Mouse (Mus musculus) limb, embryonic 10.5 days (tissue): ENCODE data around the gene Kdm2b. TPM values are rescaled to one million over a fixed set of nuclear protein-coding genes. Genes with fewer than 3 reads are reported as not detected.

Experiments
- DNase-seq: peaks from one replicate; pipeline ENCODE4 v3.0.0-alpha.2; 2017; ENCODE audit warnings: low spot score
- H3K27ac ChIP-seq: fragments of 300-500 bp; sonication (generic); 2 replicates; pipeline ENCODE4 v1.5.1; 2016; ENCODE audit warnings: mild to moderate bottlenecking
- H3K27me3 ChIP-seq: fragments of 300-500 bp; sonication (generic); 2 replicates; pipeline ENCODE4 v1.6.1; 2016; ENCODE audit warnings: low read depth, mild to moderate bottlenecking; ENCODE audit not compliant: poor library complexity, severe bottlenecking
- H3K36me3 ChIP-seq: fragments of 300-500 bp; sonication (generic); 2 replicates; pipeline ENCODE4 v1.6.1; 2016; ENCODE audit warnings: mild to moderate bottlenecking, moderate library complexity
- H3K4me1 ChIP-seq: fragments of 300-500 bp; sonication (generic); 2 replicates; pipeline ENCODE4 v1.6.1; 2016
- H3K4me3 ChIP-seq: fragments of 300-500 bp; sonication (generic); 2 replicates; pipeline ENCODE4 v1.5.1; 2016; ENCODE audit warnings: mild to moderate bottlenecking, moderate library complexity
- H3K9me3 ChIP-seq: fragments of 300-500 bp; sonication (generic); replicated peaks from 2 replicates; pipeline ENCODE4 v1.6.1; 2016; ENCODE audit warnings: mild to moderate bottlenecking
- WGBS: fragments of 180-500 bp; shearing (Covaris S2); methylation state at CpG from one replicate; pipeline ENCODE4 v1.1.7; 2016; 5-methylcytosine and 5-hydroxymethylcytosine counted together
- polyA plus RNA-seq: library from polyadenylated mRNA; unstranded; fragments of >200 nt; fragmentation: Nextera tagmentation; extraction: Ambion mirVana; gene quantifications from 2 replicates; pipeline ENCODE4 v1.2.1, GENCODE M21; 2016

The Kdm2b gene
- polyA plus RNA-seq, 1 experiment from 2014 or later = 108 TPM

DNA sequence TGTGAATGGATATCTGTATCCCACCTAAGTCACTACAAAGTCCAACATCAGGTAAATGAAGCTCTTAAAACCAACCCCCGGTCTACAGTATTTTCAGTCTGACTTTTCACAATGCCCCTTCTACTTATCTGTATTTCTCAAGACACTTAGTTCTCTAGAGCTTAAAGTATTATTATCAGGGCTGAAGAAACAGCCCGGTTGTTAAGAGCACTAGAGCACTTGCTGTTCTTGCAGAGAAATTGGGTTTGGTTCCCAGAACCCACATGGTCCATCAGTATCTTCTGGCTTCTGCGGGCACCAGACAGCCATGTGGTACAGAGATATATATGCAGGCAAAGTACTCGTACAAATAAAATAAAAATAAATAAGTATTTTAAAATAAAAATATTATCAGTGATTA lies 167.2 kb downstream of the Kdm2b start:
- DNase-seq = no peak
- no peak overlapping the region for H3K27ac ChIP-seq
- H3K9me3 ChIP-seq = no peaks in the 10 kb centered on the region
- peaks cover 21% of the 10 kb centered on the region for H3K36me3 ChIP-seq
- no peaks in the 10 kb centered on the region for H3K27me3 ChIP-seq
- WGBS = 88% methylated on average over 4 of the region's 4 CpGs
- no peak overlapping the region for H3K4me3 ChIP-seq
- peaks cover 7% of the 10 kb centered on the region for H3K4me1 ChIP-seq

DNA sequence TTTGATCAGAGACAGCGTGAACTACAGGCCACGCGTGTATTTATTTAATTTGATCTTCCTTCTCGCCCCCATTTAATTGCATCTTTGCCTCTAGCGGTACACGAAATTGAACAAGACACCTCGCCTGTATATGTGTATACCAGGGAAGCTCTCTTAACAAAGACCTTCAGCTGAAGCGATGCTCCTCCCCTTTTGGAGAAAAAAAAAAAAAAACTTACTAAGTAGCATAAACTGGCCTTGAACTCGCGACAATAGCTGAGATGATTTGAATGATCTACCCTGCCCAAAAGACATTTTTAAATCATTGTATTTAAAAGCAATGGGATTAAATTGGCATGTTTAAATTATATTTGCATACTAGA lies 168.1 kb downstream of the Kdm2b start:
- H3K27ac ChIP-seq = peak overlapping the region; percentile 98
- no peak for DNase-seq
- no peaks in the 10 kb centered on the region for H3K9me3 ChIP-seq
- H3K27me3 ChIP-seq = no peaks in the 10 kb centered on the region
- H3K4me3 ChIP-seq = peak overlapping the region; percentile 85
- H3K4me1 ChIP-seq = peaks cover 7% of the 10 kb centered on the region
- peaks cover 30% of the 10 kb centered on the region for H3K36me3 ChIP-seq
- WGBS = under 1% methylated on average over 10 of the region's 10 CpGs

DNA sequence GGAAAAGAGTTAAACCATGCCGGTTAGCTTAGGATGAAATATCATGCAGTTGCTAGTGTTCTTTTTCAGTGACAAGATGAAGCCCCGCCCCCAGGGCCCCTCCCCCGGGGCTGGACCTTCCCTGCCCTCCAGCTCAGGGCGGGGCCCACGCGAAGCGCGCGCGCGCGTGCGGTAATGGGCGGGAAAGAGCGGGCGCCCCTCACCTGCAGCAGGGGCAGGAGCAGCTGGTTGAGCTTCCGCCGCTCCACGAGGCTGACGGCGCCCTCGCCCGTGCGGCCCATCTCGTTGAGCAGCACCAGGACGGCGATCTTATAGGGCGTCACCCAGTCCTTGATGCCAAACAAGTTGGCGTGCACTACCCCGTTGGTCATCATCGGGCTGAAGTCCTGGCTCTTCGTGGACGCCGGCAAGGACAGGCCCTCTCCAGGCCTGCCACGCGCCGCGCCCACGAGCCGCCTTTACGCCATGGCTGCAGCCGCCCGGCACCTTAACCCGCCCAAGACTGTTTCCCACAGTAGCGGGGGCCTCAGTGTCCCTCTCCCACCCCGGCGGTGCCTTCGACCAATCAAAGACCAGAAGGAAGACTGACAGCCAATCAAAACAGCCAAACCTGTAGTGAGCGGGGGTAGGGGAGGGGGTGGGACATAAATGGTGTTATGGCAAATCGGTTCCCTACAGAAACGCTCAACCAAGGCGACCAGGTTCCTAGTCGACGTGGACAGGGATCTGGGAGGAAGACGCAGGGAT lies 168.7 kb downstream of the Kdm2b start, which contains the start of gene Anapc5:
Anapc5 (minus strand) TSS at position 563 of the 747 bp plus-strand sequence.
- under 1% methylated on average over 55 of the region's 55 CpGs for WGBS
- Histone ChIP-seq H3K27ac (peak within 1 kb of the TSS; percentile 98), H3K9me3 (no peaks in the 10 kb centered on the region), H3K27me3 (no peaks in the 10 kb centered on the region), H3K36me3 (peaks cover 36% of the 10 kb centered on the region), H3K4me1 (peaks cover 7% of the 10 kb centered on the region), H3K4me3 (peak within 1 kb of the TSS; percentile 85)
- peak; percentile 92 for DNase-seq

Other genes starting within 250 kb of the Kdm2b start
- 29.3 and 30.0 TPM in 2 replicates for gene Camkk2, start 210.4 kb downstream of the Kdm2b start, polyA plus RNA-seq
- gene Anapc5, start 168.5 kb downstream of the Kdm2b start, polyA plus RNA-seq = 489 and 505 TPM in 2 replicates
- gene Rnf34, start 139.8 kb downstream of the Kdm2b start, polyA plus RNA-seq = 42.4 and 49.4 TPM in 2 replicates
- 10.2 and 11.5 TPM in 2 replicates for gene Orai1, start 25.3 kb upstream of the Kdm2b start, polyA plus RNA-seq
- gene Morn3, start 57.2 kb upstream of the Kdm2b start, polyA plus RNA-seq = not detected in 2 replicates
- gene Tmem120b, start 78.6 kb upstream of the Kdm2b start, polyA plus RNA-seq = 9.7 and 12.4 TPM in 2 replicates
- 1.8 and 2.0 TPM in 2 replicates for gene Rhof, start 142.9 kb upstream of the Kdm2b start, polyA plus RNA-seq
- gene Setd1b, start 152.4 kb upstream of the Kdm2b start, polyA plus RNA-seq = 9.4 and 10.6 TPM in 2 replicates
- gene Psmd9, start 179.6 kb upstream of the Kdm2b start, polyA plus RNA-seq = 90.1 and 92.0 TPM in 2 replicates
- gene Hpd, start 192.9 kb upstream of the Kdm2b start, polyA plus RNA-seq = not detected in 2 replicates